Mouse (Mus musculus) midbrain, embryonic 16.5 days (tissue): ENCODE measurements at regions not wholly inside any gene's neighbourhood (a gene's known extent, or its start where the extent isn't known, plus 50 kb on each side); places are given as distances from the start of the nearest gene placed in this dataset.

Source experiments
- ATAC-seq: fragments of 200-750 bp; cut with Nextera tagmentation; 2 replicates; pipeline ENCODE4 v1.8.0; 2017; ENCODE audit warnings: moderate TSS enrichment
- H3K27ac ChIP-seq: fragments of 300-500 bp; sonication (generic); 2 replicates; pipeline ENCODE4 v1.5.1; 2014; ENCODE audit warnings: mild to moderate bottlenecking, low read length, mixed read lengths
- H3K27me3 ChIP-seq: fragments of 300-500 bp; sonication (generic); 2 replicates; pipeline ENCODE4 v1.6.1; 2014; ENCODE audit warnings: low read depth, low read length, mixed read lengths; ENCODE audit not compliant: control insufficient read depth, insufficient read depth
- H3K36me3 ChIP-seq: fragments of 300-500 bp; sonication (generic); 2 replicates; pipeline ENCODE4 v1.6.1; 2014; ENCODE audit warnings: mild to moderate bottlenecking, low read length, moderate library complexity, mixed read lengths; ENCODE audit not compliant: control insufficient read depth, insufficient read depth
- H3K4me1 ChIP-seq: fragments of 300-500 bp; sonication (generic); 2 replicates; pipeline ENCODE4 v1.6.1; 2014; ENCODE audit warnings: mild to moderate bottlenecking, low read length, mixed read lengths; ENCODE audit not compliant: control insufficient read depth, insufficient read depth
- H3K4me2 ChIP-seq: fragments of 300-500 bp; sonication (generic); 2 replicates; pipeline ENCODE4 v1.6.1; 2014; ENCODE audit warnings: mild to moderate bottlenecking, low read length, mixed read lengths
- H3K4me3 ChIP-seq: fragments of 300-500 bp; sonication (generic); 2 replicates; pipeline ENCODE4 v1.5.1; 2014; ENCODE audit warnings: low read depth, mild to moderate bottlenecking, low read length, moderate library complexity, mixed read lengths
- H3K9ac ChIP-seq: fragments of 300-500 bp; sonication (generic); 2 replicates; pipeline ENCODE4 v1.6.1; 2014; ENCODE audit warnings: low read depth, low read length, mixed read lengths
- H3K9me3 ChIP-seq: fragments of 300-500 bp; sonication (generic); replicated peaks from 2 replicates; pipeline ENCODE4 v1.6.1; 2014; ENCODE audit warnings: mild to moderate bottlenecking, low read length, mixed read lengths; ENCODE audit not compliant: control insufficient read depth, poor library complexity, severe bottlenecking
- WGBS: fragments of 180-500 bp; shearing (Covaris S2); extraction: QIAGEN DNeasy Blood & Tissue Kit; methylation state at CpG from one replicate; pipeline ENCODE4 v1.1.7; 2014; 5-methylcytosine and 5-hydroxymethylcytosine counted together

GRCm38 (mm10) chr3:38820787-38821186 is 66.0 kb upstream of the Fat4 start:
- H3K27ac ChIP-seq, result no peak overlapping the region
- H3K27me3 ChIP-seq, result no peaks in the 10 kb centered on the region
- no peak overlapping the region for H3K4me3 ChIP-seq
- no peaks in the 10 kb centered on the region for H3K9me3 ChIP-seq
- peaks cover 10% of the 10 kb centered on the region; the same call in 1 of the 2 replicates for H3K4me1 ChIP-seq
- no peak overlapping the region for H3K9ac ChIP-seq
- peak; percentile 63; the same call in 1 of the 2 replicates for ATAC-seq
- WGBS, result 30% methylated on average over 9 of the region's 9 CpGs
- no peaks in the 10 kb centered on the region for H3K36me3 ChIP-seq
- H3K4me2 ChIP-seq, result peak overlapping the region; percentile 21; the same call in 1 of the 2 replicates

GRCm38 (mm10) chr3:38820315-38820714 is 66.4 kb upstream of the Fat4 start:
- Histone ChIP-seq H3K4me2 (no peak overlapping the region), H3K4me3 (no peak overlapping the region), H3K9me3 (no peaks in the 10 kb centered on the region), H3K27ac (no peak overlapping the region), H3K27me3 (no peaks in the 10 kb centered on the region), H3K36me3 (no peaks in the 10 kb centered on the region), H3K9ac (no peak overlapping the region), H3K4me1 (peaks cover 10% of the 10 kb centered on the region; the same call in 1 of the 2 replicates)
- WGBS, result 73% methylated on average over 7 of the region's 7 CpGs
- peak; percentile 83 for ATAC-seq

DNA sequence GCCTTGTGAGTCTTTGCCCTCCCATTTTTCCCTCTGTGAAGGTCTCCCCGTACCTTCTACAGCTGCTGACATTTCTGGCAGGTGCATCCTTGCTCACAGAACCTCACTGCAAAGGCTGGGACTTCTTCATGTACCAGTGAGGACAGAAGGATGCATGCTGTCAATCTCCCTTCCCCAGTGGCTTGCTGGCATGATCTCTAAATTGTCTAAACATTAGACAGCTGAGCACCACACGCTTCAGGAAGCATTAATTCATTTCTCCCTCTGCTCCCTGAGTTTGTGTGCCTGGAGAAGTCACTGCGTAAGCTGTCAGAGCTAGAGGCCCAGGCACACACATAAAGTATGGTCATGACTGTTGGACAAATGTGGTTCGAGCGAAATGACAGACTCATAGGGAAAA is 69.1 kb upstream of the Fat4 start:
- Histone ChIP-seq H3K9me3 (no peaks in the 10 kb centered on the region), H3K4me1 (peaks cover 10% of the 10 kb centered on the region; the same call in 1 of the 2 replicates), H3K36me3 (no peaks in the 10 kb centered on the region), H3K4me3 (no peak overlapping the region), H3K27me3 (no peaks in the 10 kb centered on the region), H3K4me2 (no peak overlapping the region), H3K9ac (no peak overlapping the region), H3K27ac (no peak overlapping the region)
- ATAC-seq, result no peak
- 86% methylated on average over 5 of the region's 5 CpGs for WGBS

DNA sequence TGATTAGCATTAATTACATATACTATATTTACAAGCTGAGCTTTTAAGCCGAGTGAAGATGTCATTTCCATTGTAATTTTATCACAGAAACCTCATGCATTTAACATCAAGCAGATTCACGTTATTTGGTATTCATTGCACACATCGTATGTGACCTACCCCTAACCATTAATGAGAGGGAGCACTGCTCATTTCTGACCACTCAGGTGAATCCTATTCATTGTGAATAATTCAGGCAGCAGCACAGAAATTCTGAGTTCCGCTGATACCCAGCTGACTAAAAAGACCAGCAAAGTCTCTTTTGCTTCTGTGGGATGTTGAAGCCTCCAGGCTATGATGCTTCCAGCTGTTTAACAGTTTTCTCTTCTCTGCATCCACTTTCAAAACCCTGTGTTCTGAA is 74.3 kb upstream of the Fat4 start:
- peak; percentile 70; the same call in 1 of the 2 replicates for ATAC-seq
- no peak overlapping the region for H3K27ac ChIP-seq
- H3K4me1 ChIP-seq, result no peaks in the 10 kb centered on the region
- no peaks in the 10 kb centered on the region for H3K9me3 ChIP-seq
- no peaks in the 10 kb centered on the region for H3K27me3 ChIP-seq
- no peak overlapping the region for H3K4me3 ChIP-seq
- H3K4me2 ChIP-seq, result no peak overlapping the region
- H3K36me3 ChIP-seq, result no peaks in the 10 kb centered on the region
- H3K9ac ChIP-seq, result no peak overlapping the region
- 33% methylated on average over 4 of the region's 4 CpGs for WGBS

- H3K36me3 ChIP-seq, result no peaks in the 10 kb centered on the region
- 90% methylated on average over 8 of the region's 8 CpGs for WGBS
- no peak overlapping the region for H3K9ac ChIP-seq
- H3K4me1 ChIP-seq, result no peaks in the 10 kb centered on the region
- no peak for ATAC-seq
- H3K4me3 ChIP-seq, result no peak overlapping the region
- no peaks in the 10 kb centered on the region for H3K9me3 ChIP-seq
- H3K4me2 ChIP-seq, result no peak overlapping the region
- no peak overlapping the region for H3K27ac ChIP-seq
- no peaks in the 10 kb centered on the region for H3K27me3 ChIP-seq
These were observed 75.1 kb upstream of the Fat4 start for GRCm38 (mm10) chr3:38811635-38812034.

- no peaks in the 10 kb centered on the region for H3K27me3 ChIP-seq
- H3K36me3 ChIP-seq, result no peaks in the 10 kb centered on the region
- WGBS, result 86% methylated on average over 1 of the region's 1 CpGs
- ATAC-seq, result no peak
- H3K4me3 ChIP-seq, result no peak overlapping the region
- H3K4me1 ChIP-seq, result no peaks in the 10 kb centered on the region
- peaks cover 3% of the 10 kb centered on the region; the same call in 1 of the 2 replicates for H3K9me3 ChIP-seq
- no peak overlapping the region for H3K9ac ChIP-seq
- no peak overlapping the region for H3K27ac ChIP-seq
- H3K4me2 ChIP-seq, result no peak overlapping the region
These were observed 80.2 kb upstream of the Fat4 start for GRCm38 (mm10) chr3:38806469-38807055.

DNA sequence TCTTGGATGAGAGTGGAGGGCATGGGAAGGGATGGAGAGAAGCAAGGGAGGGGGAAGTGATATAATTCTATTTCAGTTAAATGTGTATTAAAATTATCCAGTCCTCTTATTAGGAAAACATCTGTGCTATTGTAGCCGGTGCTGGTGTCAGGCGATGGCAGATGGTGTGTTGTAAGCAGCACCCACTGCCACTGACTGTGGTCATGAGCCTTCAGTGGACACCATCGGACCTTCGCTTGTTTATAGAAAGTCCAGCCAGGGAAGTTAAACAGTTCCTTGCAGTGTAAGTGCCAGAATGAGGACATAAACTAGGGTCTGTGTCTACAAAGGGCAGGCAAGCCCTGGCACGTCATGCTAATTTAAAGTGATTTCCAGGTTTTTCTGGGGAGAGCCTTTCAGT is 80.7 kb upstream of the Fat4 start:
- 73% methylated on average over 5 of the region's 5 CpGs for WGBS
- no peaks in the 10 kb centered on the region for H3K4me1 ChIP-seq

DNA sequence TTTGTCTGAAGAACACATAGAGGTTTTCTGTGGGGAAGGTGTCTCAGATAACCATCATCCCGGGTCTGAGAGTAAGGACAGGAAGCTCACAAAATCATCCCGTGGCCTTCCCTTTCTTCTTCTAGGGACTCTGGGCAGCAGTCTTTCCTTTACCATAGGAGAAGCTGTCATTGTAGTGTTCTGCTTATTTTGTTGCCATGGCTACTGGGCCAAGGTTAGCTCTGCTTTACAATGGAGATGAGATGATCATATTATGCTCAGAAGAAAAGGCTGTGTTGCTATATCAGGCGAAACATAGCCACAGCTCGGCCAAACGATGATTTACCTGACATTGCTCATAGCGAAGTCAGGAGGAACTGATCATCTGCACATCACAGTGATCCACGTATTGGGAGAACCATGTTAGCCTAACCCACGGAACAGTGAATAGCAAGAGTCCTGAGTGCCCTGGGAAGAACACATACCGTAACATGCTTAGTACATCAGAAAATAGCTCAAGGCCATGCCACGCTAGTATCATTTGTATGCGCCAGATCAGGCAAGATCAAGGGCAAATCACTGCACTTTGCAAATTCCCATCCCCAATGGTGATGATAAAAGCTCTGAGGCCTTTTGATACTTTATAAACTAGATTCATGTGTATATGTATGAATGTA is 91.0 kb upstream of the Fat4 start:
- H3K27ac ChIP-seq, result peak overlapping the region; percentile 60
- peak; percentile 84 for ATAC-seq
- no peak overlapping the region for H3K9ac ChIP-seq
- no peak overlapping the region for H3K4me3 ChIP-seq
- no peaks in the 10 kb centered on the region for H3K36me3 ChIP-seq
- peaks cover 5% of the 10 kb centered on the region; the same call in 1 of the 2 replicates for H3K4me1 ChIP-seq
- no peaks in the 10 kb centered on the region for H3K9me3 ChIP-seq
- no peaks in the 10 kb centered on the region for H3K27me3 ChIP-seq
- H3K4me2 ChIP-seq, result no peak overlapping the region
- WGBS, result 45% methylated on average over 11 of the region's 11 CpGs

More for the DNA sequence above, 80.7 kb upstream of the Fat4 start:
- Histone ChIP-seq H3K4me3 (no peak overlapping the region), H3K36me3 (no peaks in the 10 kb centered on the region), H3K27ac (no peak overlapping the region), H3K27me3 (no peaks in the 10 kb centered on the region), H3K9me3 (peaks cover 3% of the 10 kb centered on the region; the same call in 1 of the 2 replicates), H3K9ac (no peak overlapping the region), H3K4me2 (no peak overlapping the region)
- ATAC-seq, result no peak

DNA sequence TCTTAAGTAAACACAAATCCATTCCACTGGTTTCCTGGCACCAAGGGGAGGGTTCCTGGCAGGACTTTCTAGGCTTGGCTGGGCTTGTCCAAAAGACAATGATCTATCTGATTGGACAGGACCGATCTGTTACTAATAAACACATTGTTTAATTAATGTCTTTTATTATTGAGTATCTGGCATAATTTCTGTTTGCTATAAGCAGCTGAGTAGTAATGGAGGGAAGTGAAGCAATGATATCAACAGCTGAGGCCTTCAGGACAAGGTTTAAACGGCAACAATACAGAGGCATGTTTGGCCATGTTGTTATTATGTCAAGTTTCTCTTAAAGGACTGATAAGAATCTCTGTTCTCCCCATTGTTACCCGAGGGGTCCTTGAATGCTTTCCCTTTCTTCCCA is 93.5 kb upstream of the Fat4 start:
- Histone ChIP-seq H3K4me2 (no peak overlapping the region), H3K4me3 (no peak overlapping the region), H3K4me1 (peaks cover 3% of the 10 kb centered on the region; the same call in 1 of the 2 replicates), H3K27me3 (no peaks in the 10 kb centered on the region), H3K9me3 (no peaks in the 10 kb centered on the region), H3K9ac (no peak overlapping the region), H3K36me3 (no peaks in the 10 kb centered on the region), H3K27ac (no peak overlapping the region)
- no peak for ATAC-seq
- WGBS, result 92% methylated on average over 3 of the region's 3 CpGs
